Mouse (Mus musculus) heart, postnatal 36 days (tissue): ENCODE data around the gene Scube3. TPM values are rescaled to one million over a fixed set of nuclear protein-coding genes. Genes with fewer than 3 reads are reported as not detected.

ENCODE experiments used
- DNase-seq, 2 experiments: peaks; one replicate each; pipeline ENCODE4 v3.0.0; 2021 to 2022
- intact Hi-C: fragments of 180-260 bp; cut with DNase I; formaldehyde crosslinking; loops from one replicate; pipeline ENCODE4 v1.15.1; 2025
- total RNA-seq, 2 experiments: library from RNA; stranded (reverse); gene quantifications; 2 replicates each; pipeline ENCODE4 v1.2.3; 2021

Gene Scube3
- total RNA-seq, 2 experiments from 2014 or later = 0.53 to 0.70 TPM

DNA sequence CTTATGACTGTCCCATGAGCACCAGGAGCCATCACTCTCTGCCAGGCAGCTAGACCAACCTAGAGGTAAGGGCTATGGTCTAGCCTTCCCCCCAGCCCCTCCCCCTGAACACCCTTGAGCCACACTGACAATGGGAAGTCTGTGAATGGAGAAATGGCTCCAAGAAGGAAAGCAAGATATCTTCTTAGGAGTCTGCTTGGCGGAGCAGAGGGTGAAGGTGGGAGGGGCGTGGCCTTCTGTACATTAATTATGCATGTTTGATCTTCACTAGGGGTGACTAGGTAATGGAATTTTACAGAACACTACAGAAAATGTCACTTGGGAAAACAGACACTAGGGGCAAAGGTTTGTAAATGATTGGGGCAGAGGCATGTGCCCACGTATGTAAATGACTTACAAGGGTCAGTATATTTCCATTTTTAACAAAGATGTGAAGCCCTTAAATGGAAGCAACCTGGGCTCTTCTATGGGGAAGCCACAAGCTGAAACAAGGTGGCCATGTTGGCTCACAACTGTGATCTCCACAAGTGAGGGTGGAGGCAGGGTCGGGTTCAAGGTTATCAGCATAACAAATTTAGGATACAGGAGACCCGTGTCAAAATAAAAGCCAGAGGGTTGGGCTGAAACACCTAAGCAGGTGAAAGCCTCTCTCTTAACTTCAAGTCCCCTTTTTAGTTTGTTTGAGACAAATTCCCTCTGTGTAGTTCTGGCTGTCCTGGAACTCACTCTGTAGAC lies 11.4 kb upstream of the Scube3 start:
- intact Hi-C loops = no loop called here

DNA sequence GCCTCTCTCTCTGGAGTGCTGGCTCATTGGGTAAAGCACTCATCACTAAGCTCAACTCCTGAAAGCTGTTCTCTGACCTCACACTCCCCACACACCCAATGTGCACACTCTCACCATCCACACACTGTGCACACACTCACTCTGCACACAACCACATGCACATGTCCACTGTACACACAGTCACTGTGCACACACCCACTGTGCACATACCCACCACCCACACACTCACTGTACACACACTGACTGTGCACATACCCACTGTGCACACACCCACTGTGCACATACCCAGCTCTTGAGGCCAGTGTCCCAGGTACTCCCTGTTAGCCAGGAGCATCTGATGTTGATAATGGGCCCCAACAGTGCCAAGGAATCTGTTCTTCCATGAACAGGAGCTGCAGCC lies 10.8 kb upstream of the Scube3 start:
- no peak for DNase-seq
- intact Hi-C loops = no loop called here

More for the DNA sequence above, 11.4 kb upstream of the Scube3 start:
- no peak for DNase-seq

DNA sequence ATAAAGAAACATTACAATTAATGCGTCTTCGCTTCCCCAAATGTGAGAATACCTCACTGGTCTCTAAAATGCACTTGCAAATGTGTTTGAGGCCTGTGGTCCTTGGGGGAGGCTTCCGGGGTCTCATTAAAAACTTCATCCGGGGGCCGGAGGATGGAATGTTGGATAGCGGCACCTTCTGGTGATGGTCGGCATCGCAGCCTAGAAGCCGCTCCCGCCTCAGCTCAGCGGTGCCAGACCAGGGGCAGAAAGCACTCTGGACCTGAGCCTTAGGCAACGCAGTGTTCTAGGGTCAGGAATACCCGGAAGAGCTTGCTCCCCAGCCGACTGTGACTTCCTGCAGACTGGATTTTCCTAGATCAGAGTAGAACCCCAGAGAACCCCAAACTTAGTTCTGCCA lies 8.7 kb upstream of the Scube3 start:
- DNase-seq = peak; percentile 66 to 78

DNA sequence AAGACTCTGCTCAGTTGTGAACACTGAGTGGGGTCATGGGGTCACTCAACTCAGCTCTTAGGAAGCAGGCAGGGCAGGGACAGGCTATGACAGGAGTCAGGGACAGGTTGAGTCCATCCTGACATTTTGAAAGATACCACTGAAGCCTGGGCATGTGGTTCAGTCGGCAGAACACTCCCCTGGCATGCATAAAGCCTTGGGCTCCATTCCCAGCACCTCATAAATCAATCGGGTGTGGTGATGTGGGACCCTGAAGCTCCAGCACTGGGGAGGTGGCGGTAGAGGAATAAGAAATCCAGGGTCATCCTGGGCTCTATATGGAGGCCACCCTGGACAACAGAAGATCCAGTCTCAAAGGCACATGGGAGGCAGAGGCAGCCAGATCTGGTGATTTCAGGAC lies 6.4 kb upstream of the Scube3 start:
- no peak for DNase-seq
- intact Hi-C loops = no loop called here

More for the DNA sequence above, 8.7 kb upstream of the Scube3 start:
- intact Hi-C loops = loop anchor here (1.0 to 2.0 kb wide), 2 partner anchors 28 to 48 kb away; no protein-coding TSS in a partner anchor

DNA sequence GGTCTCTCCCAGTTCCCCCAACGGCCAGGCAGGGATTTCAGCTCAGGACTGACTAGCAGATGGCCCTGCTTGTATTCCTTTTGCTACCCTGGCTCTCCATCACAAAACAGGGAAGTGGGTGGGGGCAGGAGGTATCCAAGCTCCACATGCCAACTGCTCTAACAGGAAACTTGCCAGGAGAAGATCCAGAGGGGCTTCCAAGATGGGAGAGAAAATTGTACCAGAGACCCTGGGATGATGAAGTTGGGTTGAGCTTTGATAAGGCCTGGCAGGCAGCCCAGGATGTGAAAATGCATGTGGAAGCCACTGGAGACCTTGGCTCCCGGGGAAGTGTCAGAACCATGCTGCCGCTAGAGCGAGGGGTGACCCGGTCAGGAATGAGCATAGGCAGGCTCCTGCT lies 5.7 kb upstream of the Scube3 start:
- intact Hi-C loops = no loop called here
- no peak for DNase-seq

DNA sequence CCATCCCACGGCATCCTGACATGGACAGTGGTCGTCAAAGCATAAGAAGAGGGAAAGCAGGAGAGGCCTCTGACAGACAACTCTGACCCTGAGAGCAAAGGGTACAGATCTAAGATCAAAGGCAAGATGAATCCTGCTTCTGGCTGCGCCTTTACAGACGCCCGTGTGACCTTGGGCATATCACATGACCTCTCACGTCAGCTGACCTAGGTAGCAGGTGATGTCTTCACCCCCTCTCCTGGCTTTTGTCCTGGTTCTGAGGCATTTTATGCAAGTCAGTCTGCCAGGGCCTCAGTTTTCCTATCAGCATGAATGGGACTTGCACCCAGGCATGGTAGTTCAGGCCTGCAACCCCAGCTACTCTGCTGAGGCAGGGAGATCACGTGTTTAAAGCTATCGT lies 3.9 kb upstream of the Scube3 start:
- intact Hi-C loops = no loop called here
- no peak for DNase-seq

DNA sequence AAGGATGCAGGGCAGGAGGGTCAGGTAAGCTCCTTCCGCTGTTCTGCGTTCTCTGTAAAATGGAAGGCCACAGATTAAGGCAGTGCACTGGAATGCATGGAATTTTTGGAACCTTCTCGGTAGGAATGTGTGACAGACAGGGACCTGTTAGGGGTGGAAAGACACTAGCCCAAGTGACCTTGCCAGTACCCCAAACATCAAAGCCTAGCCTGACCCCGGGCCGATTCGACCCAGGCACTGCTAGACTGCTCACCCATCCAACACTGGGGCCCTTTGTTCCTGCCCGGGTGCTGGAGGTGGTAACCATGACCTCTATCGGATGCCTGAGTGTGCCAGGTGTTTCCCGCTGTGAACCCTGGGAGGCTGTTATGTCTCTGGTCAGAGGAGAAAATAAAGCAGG lies 3.3 kb upstream of the Scube3 start:
- intact Hi-C loops = no loop called here
- DNase-seq = no peak

DNA sequence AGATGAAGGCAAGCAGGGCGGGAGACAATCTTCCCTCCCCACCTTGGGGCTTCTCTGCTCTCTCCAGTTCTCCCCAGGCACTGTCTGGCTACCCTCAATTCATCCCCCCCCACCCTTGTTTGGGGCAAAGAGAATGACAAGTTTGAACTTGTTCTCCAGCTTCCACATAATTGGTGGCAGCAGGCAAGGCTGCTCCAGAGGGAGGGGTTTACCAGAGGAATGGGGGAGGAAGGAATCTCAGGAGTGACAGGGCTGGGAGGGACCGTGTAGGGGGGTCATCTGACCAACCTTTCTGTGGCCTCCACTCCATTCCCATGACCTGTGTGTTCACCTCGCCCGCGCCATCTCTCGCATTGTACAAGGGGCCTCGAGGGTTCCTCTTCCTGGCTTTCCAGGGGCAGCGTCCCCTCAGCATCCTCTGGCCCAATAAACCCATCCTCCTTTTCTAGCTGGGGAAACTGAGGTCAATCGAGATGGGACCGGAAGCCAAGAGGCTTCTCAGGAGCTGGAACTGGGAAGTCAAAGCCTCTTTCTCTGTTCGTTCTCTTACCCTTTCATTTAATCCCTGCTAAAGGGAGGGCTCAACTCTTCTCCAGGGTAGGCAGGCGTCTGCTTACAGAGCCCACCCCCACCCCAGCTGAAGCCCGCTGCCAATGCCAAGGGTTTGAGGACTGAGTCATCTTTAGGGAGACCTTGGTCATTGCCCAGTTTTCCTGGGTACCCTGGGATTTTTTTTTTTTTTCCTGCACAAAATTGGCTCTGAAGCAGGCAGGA lies 1.3 kb upstream of the Scube3 start:
- no peak for DNase-seq
- intact Hi-C loops = no loop called here

DNA sequence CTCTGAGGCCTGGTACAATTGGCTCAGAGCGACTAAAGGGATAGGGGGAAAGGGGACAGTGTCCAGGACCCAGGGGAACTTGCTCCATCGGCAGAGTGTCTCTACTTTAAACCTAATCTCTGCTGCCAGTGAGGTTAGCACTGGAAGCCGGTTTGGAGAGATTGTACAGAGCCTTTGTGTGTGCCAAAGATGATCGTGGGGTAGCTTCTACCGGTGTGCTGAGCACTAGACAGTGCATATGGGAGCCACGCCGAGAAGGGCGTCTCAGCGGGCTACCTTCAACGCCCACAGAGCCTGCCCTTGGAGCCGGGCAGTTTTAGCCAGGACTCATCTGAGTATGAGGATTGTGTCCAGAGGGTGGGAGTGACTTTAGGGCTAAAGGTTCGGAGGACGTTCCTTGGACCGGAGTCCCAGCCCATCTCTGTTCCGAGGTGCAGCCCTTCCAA lies 713 bp upstream of the Scube3 start:
- intact Hi-C loops = no loop called here
- DNase-seq = no peak

DNA sequence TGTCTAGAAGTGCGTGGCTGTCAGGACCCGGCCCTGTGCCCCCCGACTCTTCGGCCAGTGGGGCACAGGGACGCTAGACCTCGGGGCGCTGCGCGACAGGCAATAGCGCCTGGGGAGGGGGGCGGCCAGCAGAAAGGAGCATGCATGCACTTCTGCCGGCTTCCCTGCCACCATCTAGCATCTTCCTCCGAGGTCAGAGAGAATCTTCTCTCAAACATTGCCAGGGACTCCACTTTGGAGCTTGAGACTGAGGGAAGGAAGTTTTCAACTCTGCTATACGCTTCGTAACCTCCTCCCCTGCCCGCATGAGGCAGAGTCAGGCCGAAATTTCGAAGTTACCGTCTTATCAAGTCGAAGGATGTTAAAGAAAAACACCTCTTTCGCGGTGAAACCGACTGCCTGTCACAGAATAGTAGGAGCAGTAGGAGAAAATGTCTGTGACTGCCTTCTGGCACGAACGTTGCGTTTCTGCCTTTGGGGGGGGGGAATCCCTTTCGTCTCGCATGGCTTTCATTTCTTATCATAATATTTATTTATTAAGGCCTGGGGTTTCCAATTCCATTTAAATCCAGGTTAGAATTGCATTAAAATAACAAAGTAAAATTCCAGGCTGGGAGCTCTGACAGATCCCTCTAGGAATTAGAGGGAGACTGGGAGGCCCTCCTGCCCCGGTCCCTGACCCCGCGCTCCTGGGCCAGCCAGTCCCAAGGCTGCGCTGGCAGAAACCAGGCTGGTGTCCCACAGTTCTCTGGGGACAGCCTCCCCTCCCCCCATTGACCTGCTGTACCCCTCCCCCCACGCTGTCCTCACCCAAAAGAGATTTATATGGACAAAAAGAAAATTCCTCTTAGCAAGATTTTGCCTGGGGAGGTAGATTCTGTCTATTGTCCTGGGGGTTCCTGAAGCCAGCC lies 1.0 kb downstream of the Scube3 start:
- intact Hi-C loops = no loop called here
- no peak for DNase-seq

DNA sequence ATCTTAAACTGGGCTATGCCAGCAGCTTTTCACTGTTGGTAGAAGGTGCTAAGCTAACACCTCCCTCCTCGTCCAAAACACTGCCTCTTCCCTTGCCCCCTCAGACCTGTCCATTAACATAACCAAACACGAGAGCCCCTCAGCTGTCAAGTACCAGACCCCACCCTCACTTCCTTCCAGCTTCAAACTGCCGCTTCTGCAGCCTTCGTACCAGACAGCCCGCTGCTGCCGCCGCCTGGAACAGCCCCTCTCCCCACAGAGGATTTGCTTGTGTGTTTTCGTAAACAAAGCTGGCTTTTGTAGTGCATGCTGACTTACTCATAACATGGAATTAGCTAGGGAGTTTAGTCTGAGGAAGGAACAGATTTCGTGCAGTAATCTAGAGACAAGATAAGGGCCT lies 1.8 kb downstream of the Scube3 start:
- intact Hi-C loops = no loop called here
- no peak for DNase-seq

DNA sequence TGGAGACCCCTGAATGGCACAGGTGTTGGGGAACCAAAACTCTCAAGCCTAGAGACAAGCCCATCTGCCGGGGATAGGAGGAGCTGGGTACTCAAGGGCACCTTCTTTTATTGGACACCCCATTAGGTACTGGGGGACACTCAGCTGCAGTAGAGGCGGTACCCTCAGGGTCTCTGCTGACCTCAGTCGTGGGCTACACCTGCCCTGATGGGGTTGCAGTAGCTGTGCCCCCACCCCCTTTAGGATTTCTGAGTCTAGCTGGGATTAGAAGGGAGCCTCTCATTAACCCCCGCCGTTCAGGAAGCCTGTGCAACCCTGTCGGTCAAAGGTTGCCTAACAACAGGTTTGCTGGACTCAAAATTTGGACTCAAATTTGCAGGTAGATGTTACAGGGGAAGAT lies 2.3 kb downstream of the Scube3 start:
- intact Hi-C loops = no loop called here
- DNase-seq = no peak

DNA sequence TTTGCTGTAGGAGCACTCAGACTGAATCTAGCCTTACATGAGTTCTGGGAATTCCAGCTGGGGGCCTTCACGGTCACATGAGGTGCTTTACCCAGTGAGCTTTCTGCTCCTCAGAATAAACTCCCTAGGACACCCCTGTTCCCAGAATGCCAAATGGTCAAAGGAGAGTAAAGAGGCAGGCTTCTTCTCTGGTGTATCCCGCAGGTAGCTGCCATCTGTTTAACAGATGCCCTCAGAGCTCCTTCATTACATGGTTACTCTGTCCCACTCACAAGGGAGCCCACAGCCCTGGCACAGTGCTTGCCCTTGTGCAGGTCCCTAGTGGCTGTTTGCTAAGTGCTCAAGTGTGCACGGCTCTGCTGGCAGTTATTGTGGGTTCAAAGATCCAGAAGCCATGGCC lies 6.3 kb downstream of the Scube3 start:
- DNase-seq = no peak
- intact Hi-C loops = no loop called here

DNA sequence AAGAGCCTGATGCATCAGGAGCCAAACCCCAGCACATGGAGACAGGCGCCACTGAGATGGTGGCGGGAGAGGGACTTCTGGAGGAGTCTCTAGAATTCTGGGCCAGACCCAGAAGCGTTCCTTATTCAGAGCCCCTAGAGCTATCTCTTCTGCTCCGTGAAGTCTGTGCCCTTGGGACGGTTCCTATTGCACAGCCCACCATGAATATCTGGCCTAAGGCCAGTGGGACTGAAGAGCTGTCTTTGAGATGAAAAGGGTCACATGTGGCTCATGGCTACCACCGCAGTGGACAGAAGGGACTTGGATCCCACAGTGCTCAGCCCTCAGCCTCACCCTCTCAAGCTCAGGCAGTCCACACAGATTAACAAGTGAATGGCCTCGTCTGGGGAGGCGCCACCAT lies 7.8 kb downstream of the Scube3 start:
- no peak for DNase-seq
- intact Hi-C loops = no loop called here

DNA sequence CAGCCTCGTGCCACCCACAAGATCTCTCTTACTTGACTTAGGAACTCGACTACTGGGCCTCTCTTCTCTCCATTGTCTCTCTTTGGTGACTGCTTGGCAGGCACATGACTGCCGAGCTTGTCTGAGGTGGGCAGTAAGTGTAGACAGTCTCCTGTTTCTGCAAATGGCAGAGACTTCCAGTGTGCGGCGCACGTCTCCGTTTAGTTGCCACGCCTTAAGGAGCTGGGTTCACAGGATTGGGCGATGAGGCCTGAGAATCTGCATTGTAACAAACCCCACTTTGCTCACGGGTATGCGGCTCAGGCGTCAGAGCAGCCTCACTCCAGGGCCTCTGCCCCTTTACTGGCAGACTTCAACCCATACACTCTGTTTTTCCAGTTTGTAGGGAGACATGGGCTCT lies 8.5 kb downstream of the Scube3 start:
- intact Hi-C loops = no loop called here
- DNase-seq = no peak

DNA sequence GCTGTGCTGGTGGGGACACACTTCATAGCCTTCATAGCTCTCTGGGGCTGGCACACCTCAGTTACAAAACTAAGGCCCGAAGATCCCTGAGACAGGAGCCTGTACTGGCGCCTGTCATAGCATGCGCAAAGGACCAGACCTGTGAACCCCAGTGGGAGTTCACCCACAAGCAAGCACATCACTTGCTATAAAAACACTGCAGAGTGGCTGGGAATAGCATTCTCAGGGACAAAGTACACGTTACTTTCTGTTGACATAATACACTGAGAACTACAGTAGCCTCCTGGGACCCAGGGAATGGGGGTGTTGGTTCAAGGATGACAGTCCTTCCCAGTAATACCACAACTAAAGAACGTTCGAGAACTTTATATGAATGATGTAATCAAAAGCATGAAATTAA lies 11.2 kb downstream of the Scube3 start:
- DNase-seq = no peak
- intact Hi-C loops = no loop called here

DNA sequence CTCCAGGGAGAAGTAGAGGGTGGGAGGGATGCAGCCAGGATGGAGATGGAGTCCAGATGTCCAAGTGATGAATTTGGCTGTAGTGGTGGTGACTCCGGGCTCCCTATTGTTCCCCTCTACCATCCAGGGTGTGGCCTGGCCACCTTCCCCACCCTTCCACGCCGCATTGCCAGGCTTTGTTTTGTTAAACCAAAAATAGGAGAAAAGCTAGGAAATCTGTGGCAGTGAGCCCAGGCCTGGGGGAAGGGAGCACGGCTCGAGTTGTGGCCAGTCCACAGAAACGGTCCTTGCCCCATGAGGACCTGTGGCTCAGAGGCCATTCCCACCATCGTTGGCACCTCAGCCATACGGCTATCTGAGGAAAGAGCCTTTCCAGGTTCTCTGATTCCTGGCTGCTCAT lies 13.0 kb downstream of the Scube3 start:
- intact Hi-C loops = no loop called here
- no peak for DNase-seq

DNA sequence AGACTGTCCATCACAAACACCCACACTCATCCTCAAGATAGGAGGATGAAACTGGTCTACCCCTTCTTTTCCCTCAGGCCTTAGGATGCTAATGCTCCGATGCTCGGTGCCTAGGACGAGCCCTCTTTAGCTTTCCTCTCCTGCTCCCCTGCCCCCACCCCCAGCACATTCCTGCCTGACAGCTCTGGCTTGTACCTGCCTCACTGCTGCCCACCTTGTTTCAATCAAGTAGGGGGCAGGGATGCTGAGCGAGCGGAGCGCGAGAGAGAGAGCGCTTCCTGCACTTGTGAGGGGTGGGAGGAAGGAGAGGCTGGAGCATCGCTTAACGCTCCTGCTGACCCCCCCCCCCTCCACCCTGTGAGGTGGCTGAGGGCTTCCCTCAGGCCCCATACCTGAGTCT lies 18.4 kb downstream of the Scube3 start:
- DNase-seq = no peak
- intact Hi-C loops = loop anchor here (2.0 to 5.0 kb wide), 3 partner anchors 28 to 253 kb away; partner anchors contain the start of genes Anks1 and Taf11

DNA sequence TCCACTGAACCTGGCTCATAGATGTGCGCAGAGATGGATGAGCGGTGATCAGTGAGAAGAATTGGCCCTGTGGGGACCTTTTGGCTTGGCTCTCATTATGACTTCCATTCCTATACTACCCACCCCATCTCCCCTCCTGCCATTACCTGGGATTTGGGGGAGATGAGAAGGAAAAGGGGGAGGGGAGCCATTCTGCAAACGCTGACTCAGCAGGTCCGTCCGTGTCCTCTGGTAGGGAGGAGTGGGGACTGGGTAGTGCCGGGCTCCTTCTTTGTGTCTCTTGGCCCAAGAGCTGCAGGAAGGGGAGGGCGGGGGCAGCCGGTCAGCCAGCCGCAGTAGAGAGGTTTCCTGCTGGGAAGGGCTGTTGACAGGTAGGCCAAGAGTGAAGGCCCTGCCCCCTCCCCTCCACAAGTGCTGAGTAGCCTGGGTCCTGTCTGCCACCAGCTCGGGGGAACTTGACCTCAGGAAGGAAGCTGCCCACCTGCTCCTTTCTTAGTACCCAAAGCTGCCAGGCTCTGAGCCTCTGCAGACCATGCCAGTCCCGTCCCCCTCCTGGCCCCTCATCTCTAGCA lies 19.5 kb downstream of the Scube3 start:
- intact Hi-C loops = loop anchor here (2.0 to 5.0 kb wide), 3 partner anchors 29 to 254 kb away; partner anchors contain the start of genes Anks1 and Taf11
- DNase-seq = no peak

DNA sequence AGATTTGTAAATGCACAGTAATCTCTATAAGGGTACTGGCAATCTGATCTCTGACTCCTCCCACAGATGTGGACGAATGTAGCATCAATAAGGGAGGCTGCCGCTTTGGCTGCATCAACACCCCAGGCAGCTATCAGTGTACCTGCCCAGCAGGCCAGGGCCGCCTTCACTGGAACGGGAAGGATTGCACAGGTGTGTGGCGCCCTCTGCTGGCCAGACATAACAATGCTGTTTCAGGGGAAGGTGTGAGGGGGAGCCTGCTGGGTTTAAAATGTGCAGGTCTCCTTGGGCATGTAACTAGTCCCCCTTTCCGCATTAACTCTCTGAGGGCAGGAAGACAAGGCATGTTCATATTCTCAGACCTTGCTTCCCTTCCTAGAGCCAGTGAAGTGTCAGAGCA lies 21.7 kb downstream of the Scube3 start:
- peak; percentile 77 to 84 for DNase-seq
- intact Hi-C loops = loop anchor here (1.0 to 5.0 kb wide), 3 partner anchors 78 to 256 kb away; partner anchors contain the start of genes Anks1 and Taf11
